Mouse (Mus musculus) thymus, postnatal 14 days (tissue): ENCODE measurements around the gene Gm20388.

Experiments used
- DNase-seq: peaks from one replicate; pipeline ENCODE4 v3.0.0; 2021

The Gm20388 gene

GRCm38 (mm10) chr8:120213939-120214338 is 303.3 kb downstream of the Gm20388 start:
- DNase-seq = no peak

- no peak for DNase-seq
Measured at GRCm38 (mm10) chr8:120215416-120216141, 304.9 kb downstream of the Gm20388 start.

- no peak for DNase-seq
Measured at GRCm38 (mm10) chr8:120216855-120217830, 306.5 kb downstream of the Gm20388 start.

GRCm38 (mm10) chr8:120222548-120222947 is 311.9 kb downstream of the Gm20388 start:
- DNase-seq = no peak

- no peak for DNase-seq
Measured at GRCm38 (mm10) chr8:120224521-120225420, 314.1 kb downstream of the Gm20388 start.

- peak; percentile 46 for DNase-seq
Measured at GRCm38 (mm10) chr8:120225421-120226151, 314.9 kb downstream of the Gm20388 start.

GRCm38 (mm10) chr8:120226700-120227577 is 316.3 kb downstream of the Gm20388 start:
- no peak for DNase-seq

GRCm38 (mm10) chr8:120227578-120227876 is 316.9 kb downstream of the Gm20388 start:
- DNase-seq = no peak

GRCm38 (mm10) chr8:120227891-120228591 is 317.4 kb downstream of the Gm20388 start, which contains the start of gene Gse1:
TSS of gene Gse1 (plus strand) at chr8:120228456.
- DNase-seq = peak; percentile 32

- no peak for DNase-seq
Measured at GRCm38 (mm10) chr8:120228781-120229573, 318.3 kb downstream of the Gm20388 start.

- no peak for DNase-seq
Measured at GRCm38 (mm10) chr8:120229574-120229916, 318.9 kb downstream of the Gm20388 start.

- no peak for DNase-seq
Measured at GRCm38 (mm10) chr8:120230081-120230480, 319.4 kb downstream of the Gm20388 start.

- DNase-seq = no peak
Measured at GRCm38 (mm10) chr8:120230715-120231614, 320.3 kb downstream of the Gm20388 start.

GRCm38 (mm10) chr8:120231870-120232269 is 321.2 kb downstream of the Gm20388 start:
- no peak for DNase-seq

GRCm38 (mm10) chr8:120232398-120232797 is 321.8 kb downstream of the Gm20388 start:
- no peak for DNase-seq

- no peak for DNase-seq
Measured at GRCm38 (mm10) chr8:120232913-120233312, 322.3 kb downstream of the Gm20388 start.

GRCm38 (mm10) chr8:120234457-120234856 is 323.8 kb downstream of the Gm20388 start:
- DNase-seq = no peak

- no peak for DNase-seq
Measured at GRCm38 (mm10) chr8:120234866-120235265, 324.2 kb downstream of the Gm20388 start.

- DNase-seq = no peak
Measured at GRCm38 (mm10) chr8:120243222-120243621, 332.6 kb downstream of the Gm20388 start.
